Mouse (Mus musculus) CD4-positive helper T cell, adult 2 months (primary cell): ENCODE results near the gene Ascl4.

Experiments used
- DNase-seq: peaks from one replicate; pipeline ENCODE4 v3.0.0-alpha.2; 2012; ENCODE audit warnings: low read depth, missing footprints, low spot score

The Ascl4 gene

GRCm38 (mm10) chr10:85927676-85928445 lies at the start of gene Ascl4:
Gene Ascl4, plus strand, starts transcription at chr10:85927681.
- DNase-seq: peak; percentile 72

- DNase-seq: no peak
These were observed 47.5 kb upstream of the Ascl4 start for GRCm38 (mm10) chr10:85879886-85880486.

GRCm38 (mm10) chr10:85916498-85917309 lies 10.8 kb upstream of the Ascl4 start, which contains the start of gene Prdm4:
Gene Prdm4, minus strand, starts transcription at chr10:85917142.
- peak; percentile 99 for DNase-seq

GRCm38 (mm10) chr10:85928499-85929207 lies 1.2 kb downstream of the Ascl4 start:
- DNase-seq: peak; percentile 89

GRCm38 (mm10) chr10:85929208-85929591 lies 1.7 kb downstream of the Ascl4 start:
- DNase-seq: no peak

- DNase-seq: no peak
These were observed 2.5 kb downstream of the Ascl4 start for GRCm38 (mm10) chr10:85929962-85930361.

- no peak for DNase-seq
These were observed 8.9 kb downstream of the Ascl4 start for GRCm38 (mm10) chr10:85936280-85936965.

- DNase-seq: no peak
These were observed 21.2 kb downstream of the Ascl4 start for GRCm38 (mm10) chr10:85948483-85949196.

- DNase-seq: no peak
These were observed 24.4 kb downstream of the Ascl4 start for GRCm38 (mm10) chr10:85951765-85952443.

GRCm38 (mm10) chr10:85953401-85953800 lies 25.9 kb downstream of the Ascl4 start:
- no peak for DNase-seq

- no peak for DNase-seq
These were observed 26.9 kb downstream of the Ascl4 start for GRCm38 (mm10) chr10:85954429-85954828.

GRCm38 (mm10) chr10:85956871-85957419 lies 29.5 kb downstream of the Ascl4 start:
- DNase-seq: peak; percentile 9

GRCm38 (mm10) chr10:85957464-85957950 lies 30.0 kb downstream of the Ascl4 start, which contains the start of gene Rtcb:
Gene Rtcb, minus strand, starts transcription at chr10:85957823.
- DNase-seq: peak; percentile 97

GRCm38 (mm10) chr10:85962897-85963296 lies 35.4 kb downstream of the Ascl4 start:
- no peak for DNase-seq

- DNase-seq: no peak
These were observed 36.8 kb downstream of the Ascl4 start for GRCm38 (mm10) chr10:85964316-85964715.

GRCm38 (mm10) chr10:85966476-85966875 lies 39.0 kb downstream of the Ascl4 start:
- DNase-seq: no peak

- DNase-seq: no peak
These were observed 40.1 kb downstream of the Ascl4 start for GRCm38 (mm10) chr10:85967411-85968156.

- DNase-seq: peak; percentile 55
These were observed 40.7 kb downstream of the Ascl4 start for GRCm38 (mm10) chr10:85968157-85968634.
